Mouse (Mus musculus) intestine, postnatal 0 days (tissue): ENCODE data around the gene Eif4ebp2. TPM values are rescaled to one million over a fixed set of nuclear protein-coding genes. Genes with fewer than 3 reads are reported as not detected.

Experiments used
- ATAC-seq: fragments of 200-750 bp; cut with Nextera tagmentation; 2 replicates; pipeline ENCODE4 v1.8.0; 2017; ENCODE audit warnings: mild to moderate bottlenecking, moderate TSS enrichment, moderate library complexity
- H3K27ac ChIP-seq: fragments of 300-500 bp; sonication (generic); 2 replicates; pipeline ENCODE4 v1.5.1; 2014; ENCODE audit warnings: mild to moderate bottlenecking, low read depth, low read length, moderate library complexity
- H3K27me3 ChIP-seq: fragments of 300-500 bp; sonication (generic); replicated peaks from 2 replicates; pipeline ENCODE4 v1.6.1; 2014; ENCODE audit warnings: low read length, mixed read lengths; ENCODE audit not compliant: control insufficient read depth, insufficient read depth
- H3K36me3 ChIP-seq: fragments of 300-500 bp; sonication (generic); 2 replicates; pipeline ENCODE4 v1.6.1; 2014; ENCODE audit warnings: mild to moderate bottlenecking, moderate library complexity; ENCODE audit not compliant: control insufficient read depth, insufficient read depth
- H3K4me1 ChIP-seq: fragments of 300-500 bp; sonication (generic); replicated peaks from 2 replicates; pipeline ENCODE4 v1.6.1; 2014; ENCODE audit warnings: antibody characterized with exemption, low read length, mixed read lengths; ENCODE audit not compliant: control insufficient read depth, insufficient read depth
- H3K4me2 ChIP-seq: fragments of 300-500 bp; sonication (generic); replicated peaks from 2 replicates; pipeline ENCODE4 v1.6.1; 2014; ENCODE audit warnings: low read depth, mild to moderate bottlenecking, moderate library complexity
- H3K4me3 ChIP-seq: fragments of 300-500 bp; sonication (generic); 2 replicates; pipeline ENCODE4 v1.5.1; 2014; ENCODE audit warnings: low read depth, low read length
- H3K9ac ChIP-seq: fragments of 300-500 bp; sonication (generic); 2 replicates; pipeline ENCODE4 v1.6.1; 2014; ENCODE audit warnings: mild to moderate bottlenecking, low read depth, low read length
- H3K9me3 ChIP-seq: fragments of 300-500 bp; sonication (generic); 2 replicates; pipeline ENCODE4 v1.6.1; 2016; ENCODE audit warnings: mixed run types; ENCODE audit not compliant: control insufficient read depth
- CTCF ChIP-seq: sonication (generic); IDR thresholded peaks from 2 replicates; pipeline ENCODE4 v1.5.1; 2016; ENCODE audit warnings: low read depth, mild to moderate bottlenecking, control low read depth, antibody characterized with exemption, moderate library complexity
- WGBS: fragments of 180-500 bp; shearing (Covaris S2); extraction: QIAGEN DNeasy Blood & Tissue Kit; methylation state at CpG from one replicate; pipeline ENCODE4 v1.1.7; 2014; 5-methylcytosine and 5-hydroxymethylcytosine counted together
- polyA plus RNA-seq: library from polyadenylated mRNA; unstranded; fragments of >200 nt; fragmentation: Nextera tagmentation; extraction: Ambion mirVana; gene quantifications from 2 replicates; pipeline ENCODE4 v1.2.1, GENCODE M21; 2015

Gene Eif4ebp2
- polyA plus RNA-seq, 1 experiment from 2014 or later = 53.1 TPM

DNA sequence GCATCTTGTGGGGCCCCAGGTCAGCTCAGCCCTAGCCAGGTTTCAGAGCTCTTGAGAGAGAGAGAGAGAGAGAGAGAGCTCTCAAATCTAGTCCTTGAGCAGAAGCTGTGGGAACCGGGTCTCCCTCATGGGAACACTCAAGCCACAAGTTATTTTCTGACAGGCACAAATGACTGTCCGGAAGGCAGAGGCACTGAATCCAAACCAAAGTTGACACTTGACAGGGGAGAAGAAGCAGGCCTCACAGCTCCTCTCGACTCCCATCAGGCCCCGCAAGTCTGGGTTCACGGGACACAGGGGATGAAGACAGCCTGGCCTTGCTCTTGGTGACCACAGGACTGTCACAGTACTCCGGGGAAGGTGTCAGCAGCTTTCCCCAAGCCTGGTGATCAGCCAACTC is 66.2 kb downstream of the Eif4ebp2 start:
- Histone ChIP-seq H3K27ac (no peak overlapping the region), H3K36me3 (no peaks in the 10 kb centered on the region), H3K27me3 (peaks cover 6% of the 10 kb centered on the region; the same call in 1 of the 2 replicates), H3K4me3 (no peak overlapping the region), H3K4me1 (peaks cover 3% of the 10 kb centered on the region; the same call in 1 of the 2 replicates), H3K4me2 (no peak overlapping the region), H3K9me3 (no peaks in the 10 kb centered on the region), H3K9ac (no peak overlapping the region)
- WGBS = 48% methylated on average over 6 of the region's 6 CpGs
- no peak for ATAC-seq
- no peak for TF ChIP-seq CTCF

DNA sequence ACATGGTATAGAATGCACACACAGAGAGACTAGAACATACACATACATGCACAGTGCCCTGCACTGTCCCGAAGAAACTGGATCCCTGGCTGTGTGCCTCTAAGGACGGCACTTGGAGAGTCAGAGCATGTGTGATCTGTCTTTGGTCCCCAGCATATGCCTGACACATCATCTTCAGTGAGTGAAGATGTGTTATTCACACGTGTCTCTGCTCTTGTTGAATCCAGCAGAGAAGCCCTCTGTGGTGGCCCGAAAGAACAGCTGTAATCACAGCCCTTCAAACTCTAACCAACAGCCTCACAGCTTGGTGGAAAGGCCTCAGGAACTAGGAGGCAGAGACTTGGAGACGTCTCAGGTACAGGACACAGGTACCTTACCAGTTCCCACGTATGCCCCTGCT is 67.3 kb downstream of the Eif4ebp2 start:
- Histone ChIP-seq H3K4me2 (no peak overlapping the region), H3K9ac (no peak overlapping the region), H3K27ac (no peak overlapping the region), H3K4me3 (no peak overlapping the region), H3K27me3 (peaks cover 6% of the 10 kb centered on the region; the same call in 1 of the 2 replicates), H3K36me3 (no peaks in the 10 kb centered on the region), H3K4me1 (peaks cover 3% of the 10 kb centered on the region; the same call in 1 of the 2 replicates), H3K9me3 (no peaks in the 10 kb centered on the region)
- no peak for TF ChIP-seq CTCF
- ATAC-seq = no peak
- 76% methylated on average over 6 of the region's 6 CpGs for WGBS

DNA sequence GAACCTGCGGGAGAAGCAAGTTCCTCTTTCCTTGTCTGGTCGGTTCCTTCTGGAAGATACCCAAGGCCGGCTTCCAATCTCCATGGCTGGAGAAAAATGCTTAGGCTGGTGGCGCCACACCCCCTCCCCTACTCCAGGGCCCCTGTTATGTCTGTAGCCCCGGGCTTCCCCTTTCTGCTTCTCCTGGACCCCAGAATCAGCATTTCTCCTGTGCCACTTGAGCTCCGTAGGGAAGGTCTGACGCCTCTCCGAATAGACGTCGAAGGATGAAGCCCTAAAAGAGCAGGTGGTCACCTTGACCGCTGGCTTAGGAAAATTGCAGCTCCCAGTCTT is 68.8 kb downstream of the Eif4ebp2 start:
- Histone ChIP-seq H3K9me3 (no peaks in the 10 kb centered on the region), H3K9ac (peak overlapping the region; percentile 69), H3K4me3 (peak overlapping the region; percentile 63), H3K4me1 (peaks cover 3% of the 10 kb centered on the region; the same call in 1 of the 2 replicates), H3K27ac (peak overlapping the region; percentile 35; the same call in 1 of the 2 replicates), H3K27me3 (peaks cover 6% of the 10 kb centered on the region; the same call in 1 of the 2 replicates), H3K4me2 (peak overlapping the region; percentile 95), H3K36me3 (no peaks in the 10 kb centered on the region)
- 9% methylated on average over 11 of the region's 11 CpGs for WGBS
- TF ChIP-seq CTCF = no peak
- ATAC-seq = no peak

- no peak for TF ChIP-seq CTCF
- Histone ChIP-seq H3K27me3 (peaks cover 6% of the 10 kb centered on the region; the same call in 1 of the 2 replicates), H3K4me2 (peak within 1 kb of the TSS; percentile 95), H3K4me1 (peaks cover 3% of the 10 kb centered on the region; the same call in 1 of the 2 replicates), H3K9me3 (no peaks in the 10 kb centered on the region), H3K36me3 (no peaks in the 10 kb centered on the region), H3K27ac (peak within 1 kb of the TSS; percentile 54; the same call in 1 of the 2 replicates), H3K4me3 (peak within 1 kb of the TSS; percentile 63), H3K9ac (peak within 1 kb of the TSS; percentile 69)
- under 1% methylated on average over 51 of the region's 60 CpGs for WGBS
- peak; percentile 70 for ATAC-seq
Measured at GRCm38 (mm10) chr10:61383021-61383714, 69.3 kb downstream of the Eif4ebp2 start, which contains the start of gene Pald1. Gene Pald1, minus strand, starts transcription at chr10:61383530.

GRCm38 (mm10) chr10:61382281-61382731 is 70.2 kb downstream of the Eif4ebp2 start:
- no peak for ATAC-seq
- no peaks in the 10 kb centered on the region for H3K36me3 ChIP-seq
- H3K9ac ChIP-seq = 0 out of 2 replicates have a peak overlapping the region, but pooled peaks have one; percentile 69
- peaks cover 6% of the 10 kb centered on the region; the same call in 1 of the 2 replicates for H3K27me3 ChIP-seq
- WGBS = 9% methylated on average over 8 of the region's 8 CpGs
- peak overlapping the region; percentile 63 for H3K4me3 ChIP-seq
- H3K27ac ChIP-seq = no peak overlapping the region
- no peaks in the 10 kb centered on the region for H3K9me3 ChIP-seq
- peaks cover 3% of the 10 kb centered on the region; the same call in 1 of the 2 replicates for H3K4me1 ChIP-seq
- TF ChIP-seq CTCF = no peak
- H3K4me2 ChIP-seq = peak overlapping the region; percentile 95

DNA sequence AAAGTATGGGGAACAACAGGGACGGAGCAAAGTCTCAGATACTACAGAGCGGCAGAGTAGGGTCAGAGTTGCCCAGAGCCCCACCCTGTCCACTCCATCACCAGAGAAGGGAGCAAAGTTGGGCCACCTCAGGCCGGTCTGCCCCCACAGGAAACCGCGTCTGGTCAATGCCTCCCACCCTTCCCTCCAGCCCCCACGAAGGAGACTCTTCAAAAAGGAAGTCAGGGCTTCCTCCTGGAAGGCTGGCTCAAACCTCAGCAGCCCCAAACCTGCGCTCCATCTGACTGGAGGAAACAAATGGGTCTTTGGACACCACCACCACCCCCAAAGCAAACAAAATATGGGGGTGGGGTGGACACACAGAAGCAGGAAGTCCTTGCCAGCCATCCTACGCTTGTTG is 70.6 kb downstream of the Eif4ebp2 start:
- ATAC-seq = no peak
- no peak for TF ChIP-seq CTCF
- Histone ChIP-seq H3K4me1 (peaks cover 3% of the 10 kb centered on the region; the same call in 1 of the 2 replicates), H3K9ac (no peak overlapping the region), H3K9me3 (no peaks in the 10 kb centered on the region), H3K4me2 (peak overlapping the region; percentile 95), H3K4me3 (peak overlapping the region; percentile 63; the same call in 1 of the 2 replicates), H3K27ac (no peak overlapping the region), H3K36me3 (no peaks in the 10 kb centered on the region), H3K27me3 (peaks cover 6% of the 10 kb centered on the region; the same call in 1 of the 2 replicates)
- 17% methylated on average over 8 of the region's 8 CpGs for WGBS
